Mouse (Mus musculus): Measurements from ENCODE around the gene Ninj1. TPM values are rescaled to one million over a fixed set of nuclear protein-coding genes. Genes with fewer than 3 reads are reported as not detected.
A peak's percentile ranks its signal among the peaks of the same experiment; 100 is the strongest.

Ninj1 gene
- total and polyA plus RNA-seq, 3 experiments, result 30.5 to 69.8 TPM; not detected in 1

DNA sequence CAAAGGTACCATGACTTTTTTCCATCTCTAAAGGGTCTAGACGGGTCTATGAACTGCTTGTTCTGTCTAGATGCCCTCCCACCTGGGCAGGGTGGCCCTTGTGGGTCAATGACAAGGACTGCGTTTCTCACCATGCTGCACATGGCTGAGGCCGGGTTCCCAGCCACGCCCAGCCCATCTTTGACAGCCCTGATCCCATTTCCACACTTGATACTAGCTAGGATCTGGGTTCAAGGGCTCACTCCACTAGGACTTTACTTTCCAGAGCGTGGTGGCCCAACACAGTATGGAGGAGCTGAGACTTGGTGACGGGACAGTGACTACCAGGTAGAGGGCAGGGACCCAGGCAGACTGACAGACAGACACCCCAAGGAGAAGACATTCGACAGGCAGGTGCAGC, 15.3 kb downstream of the Ninj1 start:
- Histone ChIP-seq H3K9me3 (replicated peaks; ENCODE audit: insufficient read depth, low read length) (no peaks in the 10 kb centered on the region), H3K27me3 (ENCODE audit: control insufficient read depth in 1 of 2, insufficient read depth in 2 of 2, low read length in 2 of 2) (no peaks in the 10 kb centered on the region), H3K4me1 (ENCODE audit: control insufficient read depth in 1 of 2, insufficient read depth in 2 of 2, low read length in 2 of 2) (no peaks in the 10 kb centered on the region), H3K27ac (ENCODE audit: control insufficient read depth, low read depth, low read length) (no peak overlapping the region), H3K36me3 (ENCODE audit: control insufficient read depth in 1 of 2, insufficient read depth in 2 of 2, low read length in 2 of 2) (no peaks in the 10 kb centered on the region), H3K4me3 (ENCODE audit: control insufficient read depth in 1 of 2, insufficient read depth in 1 of 2, low read depth in 2 of 2, low read length in 2 of 2) (no peak overlapping the region), H3K79me2 (ENCODE audit: control insufficient read depth, insufficient read depth, low read length, poor library complexity) (no peaks in the 10 kb centered on the region), H3K9ac (ENCODE audit: control insufficient read depth, low read depth, low read length, poor library complexity, severe bottlenecking) (no peak overlapping the region)
- TF ChIP-seq E2F4 (IDR thresholded peaks at IDR 0.05; ENCODE audit: borderline replicate concordance, low read depth, low read length) (no peak), SIN3A (IDR thresholded peaks at IDR 0.05; ENCODE audit: low read length) (no peak), ZKSCAN1 (IDR thresholded peaks at IDR 0.05; ENCODE audit: low read depth, low read length) (no peak), JUND (IDR thresholded peaks at IDR 0.05; ENCODE audit: low read depth, low read length) (no peak), ELF1 (IDR thresholded peaks at IDR 0.05; ENCODE audit: low read depth, low read length) (no peak), EP300 (IDR thresholded peaks at IDR 0.05; ENCODE audit: low read depth in 1 of 2, low read length in 2 of 2) (no peak), HCFC1 (IDR thresholded peaks at IDR 0.05; ENCODE audit: low read depth, low read length) (no peak)
- DNase-seq (ENCODE audit: low read depth, low spot score), result no peak

DNA sequence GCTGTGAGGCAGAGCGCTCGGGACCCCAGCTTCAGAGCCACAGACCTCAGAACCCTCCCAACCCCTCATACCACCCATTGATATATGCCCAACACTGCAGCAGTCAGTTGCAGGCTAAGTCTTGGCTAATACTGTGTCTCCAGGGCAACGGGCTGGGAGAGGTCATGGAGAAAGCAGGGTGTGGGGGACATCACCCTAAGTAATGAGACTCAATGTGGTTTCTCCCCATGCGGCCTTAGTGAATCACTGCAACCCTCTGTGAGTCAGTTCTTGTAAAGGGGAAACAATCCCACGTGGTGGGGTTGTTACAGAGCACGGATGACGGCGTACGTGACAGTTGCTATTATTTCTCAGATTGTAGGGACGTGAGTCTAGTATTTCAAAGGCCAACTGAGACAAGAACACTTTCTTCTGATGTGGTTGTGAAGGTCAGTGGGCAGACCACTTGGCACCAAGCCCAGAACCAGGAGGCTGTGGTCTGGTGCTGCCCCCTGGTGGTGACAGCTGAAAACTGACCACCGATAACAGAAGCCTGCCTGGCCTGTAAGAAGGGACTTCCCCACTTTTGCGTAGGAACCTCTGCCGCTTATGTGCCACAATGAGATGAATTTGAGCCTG, 18.2 kb downstream of the Ninj1 start:
- H3K4me3 ChIP-seq (ENCODE audit: control insufficient read depth in 1 of 2, insufficient read depth in 1 of 2, low read depth in 2 of 2, low read length in 2 of 2), result no peak overlapping the region
- no peak overlapping the region for H3K27ac ChIP-seq (ENCODE audit: control insufficient read depth, low read depth, low read length)
- peak; percentile 75 for DNase-seq (ENCODE audit: low read depth, low spot score)
- TF ChIP-seq EP300 (IDR thresholded peaks at IDR 0.05; ENCODE audit: low read depth in 1 of 2, low read length in 2 of 2) (0 out of 4 replicates have a peak, but pooled peaks of 1 of the 2 experiments have one; percentile 7), HCFC1 (IDR thresholded peaks at IDR 0.05; ENCODE audit: low read depth, low read length) (0 out of 2 replicates have a peak, but pooled peaks have one; percentile 30), SMC3 (IDR thresholded peaks at IDR 0.05; ENCODE audit: low read depth, low read length) (peak; percentile 63), POLR2AphosphoS2 (IDR thresholded peaks at IDR 0.05; ENCODE audit: low read length) (no peak), NRF1 (IDR thresholded peaks at IDR 0.05; ENCODE audit: insufficient read depth, low read depth, low read length, poor library complexity, severe bottlenecking) (no peak), CHD1 (IDR thresholded peaks at IDR 0.05; ENCODE audit: low read depth, low read length) (no peak), CTCF (IDR thresholded peaks at IDR 0.05 in 2 of 3, conservative IDR thresholded peaks at IDR 0.05 in 1 of 3; ENCODE audit: control insufficient read depth in 1 of 3, insufficient read depth in 1 of 3, low read depth in 2 of 3, low read length in 3 of 3, poor library complexity in 1 of 3, severe bottlenecking in 1 of 3) (peak; percentile 79 to 96 (median 91)), RAD21 (IDR thresholded peaks at IDR 0.05; ENCODE audit: low read depth, low read length) (peak; percentile 68), ELF1 (IDR thresholded peaks at IDR 0.05; ENCODE audit: low read depth, low read length) (no peak), GATA1 (IDR thresholded peaks at IDR 0.05; ENCODE audit: low read depth, low read length) (peak; percentile 57), ZC3H11A (IDR thresholded peaks at IDR 0.05; ENCODE audit: low read depth, low read length) (peak; percentile 54), MYC (IDR thresholded peaks at IDR 0.05; ENCODE audit: low read depth, low read length) (0 out of 2 replicates have a peak, but pooled peaks have one; percentile 35), SIN3A (IDR thresholded peaks at IDR 0.05; ENCODE audit: low read length) (peak; percentile 34; the same call in 1 of the 2 replicates), BHLHE40 (IDR thresholded peaks at IDR 0.05; ENCODE audit: borderline replicate concordance, low read depth, low read length) (no peak)
- H3K36me3 ChIP-seq (ENCODE audit: control insufficient read depth in 1 of 2, insufficient read depth in 2 of 2, low read length in 2 of 2), result no peaks in the 10 kb centered on the region
- no peak overlapping the region for H3K9ac ChIP-seq (ENCODE audit: control insufficient read depth, low read depth, low read length, poor library complexity, severe bottlenecking)
- H3K27me3 ChIP-seq (ENCODE audit: control insufficient read depth in 1 of 2, insufficient read depth in 2 of 2, low read length in 2 of 2), result no peaks in the 10 kb centered on the region
- H3K79me2 ChIP-seq (ENCODE audit: control insufficient read depth, insufficient read depth, low read length, poor library complexity), result no peaks in the 10 kb centered on the region
- H3K9me3 ChIP-seq (replicated peaks; ENCODE audit: insufficient read depth, low read length), result no peaks in the 10 kb centered on the region
- no peaks in the 10 kb centered on the region; a peak in 1 of 4 replicates for H3K4me1 ChIP-seq (ENCODE audit: control insufficient read depth in 1 of 2, insufficient read depth in 2 of 2, low read length in 2 of 2)

All from MEL (cell line).